In the genomic region with DNA sequence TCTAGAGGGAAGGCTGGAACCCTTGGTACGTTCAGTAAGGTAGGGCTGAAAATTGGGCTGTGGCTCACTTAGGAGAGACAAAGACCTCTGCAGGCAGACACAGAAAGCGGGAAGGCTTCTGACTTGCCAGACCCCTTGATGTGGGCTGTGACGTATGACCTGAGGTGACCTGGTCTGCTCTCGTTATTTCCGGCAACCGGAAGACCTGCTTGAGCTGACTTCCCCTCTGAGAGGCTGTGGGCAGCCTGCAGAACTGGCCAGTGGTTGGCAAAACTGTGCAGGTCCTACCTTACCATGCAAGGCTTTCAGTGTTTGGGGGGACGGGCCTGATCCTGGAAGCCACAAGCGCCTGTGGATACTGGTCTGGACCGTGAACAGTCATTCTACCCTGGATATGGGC, we compare ENCODE assay signal across 10 mouse cellular contexts. TPM values are rescaled to one million over a fixed set of nuclear protein-coding genes. Genes with fewer than 3 reads are reported as not detected.
DNase-seq lines count a peak whose midpoint lies in the region; ATAC-seq and TF ChIP-seq lines count a peak whose summit lies in the region.
"Had no signal": no experiment of that assay in that cellular context is flagged by ENCODE, and none has a peak within 500 bp of the region (broad histone marks: within the 10 kb centered on the region; RNA-seq: fewer than 3 reads in every experiment).

No protein-coding gene starts in this region.

- WGBS in lung, adult 2 months: 53% methylated on average over 9 of the region's 9 CpGs
- WGBS in lung, embryonic 15.5 days: 61% methylated on average over 9 of the region's 9 CpGs
- 66% methylated on average over 9 of the region's 9 CpGs for WGBS in stomach, embryonic 16.5 days

- no peak overlapping the region for H3K4me3 ChIP-seq in lung, adult 2 months (replicated peaks; ENCODE audit: extremely low read depth, low read depth, low read length)
- H3K4me3 ChIP-seq in lung, embryonic 15.5 days: no peak overlapping the region
- H3K4me3 ChIP-seq in stomach, embryonic 16.5 days (replicated peaks; ENCODE audit: low read length): no peak overlapping the region
- H3K4me3 ChIP-seq: embryonic facial prominence, embryonic 13.5 days; hindbrain, embryonic 13.5 days had no signal

- H3K4me2 ChIP-seq in lung, embryonic 15.5 days: no peak overlapping the region
- H3K4me2 ChIP-seq in stomach, embryonic 16.5 days (ENCODE audit: low read depth, low read length): no peak overlapping the region
- H3K4me2 ChIP-seq: embryonic facial prominence, embryonic 13.5 days; hindbrain, embryonic 13.5 days had no signal

- H3K27me3 ChIP-seq in lung, embryonic 15.5 days: no peaks in the 10 kb centered on the region
- H3K27me3 ChIP-seq in stomach, embryonic 16.5 days (ENCODE audit: control insufficient read depth, insufficient read depth, low read length): no peaks in the 10 kb centered on the region
- H3K27me3 ChIP-seq: embryonic facial prominence, embryonic 13.5 days; hindbrain, embryonic 13.5 days had no signal

- DNase-seq in adrenal gland, postnatal 36 days: peak; percentile 25 to 40
- DNase-seq in adrenal gland, adult 18-20 months (ENCODE audit: low spot score in 2 of 2): no peak
- peak; percentile 60 to 66 for DNase-seq in lung, adult 18-20 months
- DNase-seq in lung, adult 2 months: no peak
- DNase-seq in cerebellum, adult 8-10 months: no peak
- DNase-seq in cerebellum, postnatal 4 days (ENCODE audit: low spot score in 2 of 2): no peak

- no peak for TF ChIP-seq CTCF in lung, adult 2 months (IDR thresholded peaks at IDR 0.05; ENCODE audit: insufficient read depth, low read length)

- no peak for TF ChIP-seq POLR2A in lung, adult 2 months (IDR thresholded peaks at IDR 0.05; ENCODE audit: borderline replicate concordance, extremely low read depth, low read depth, low read length)

- H3K9ac ChIP-seq in lung, embryonic 15.5 days: no peak overlapping the region
- H3K9ac ChIP-seq in stomach, embryonic 16.5 days (ENCODE audit: low read length): no peak overlapping the region
- H3K9ac ChIP-seq: embryonic facial prominence, embryonic 13.5 days; hindbrain, embryonic 13.5 days had no signal

- ATAC-seq in lung, embryonic 15.5 days (ENCODE audit: borderline replicate concordance, extremely low read depth, low FRiP score, low TSS enrichment): no peak
- peak; percentile 5; the same call in 1 of the 2 replicates for ATAC-seq in stomach, embryonic 16.5 days (ENCODE audit: insufficient read depth, low FRiP score)

- no peaks in the 10 kb centered on the region for H3K36me3 ChIP-seq in lung, embryonic 15.5 days
- H3K36me3 ChIP-seq in stomach, embryonic 16.5 days (ENCODE audit: control insufficient read depth, insufficient read depth, low read length): no peaks in the 10 kb centered on the region
- H3K36me3 ChIP-seq: embryonic facial prominence, embryonic 13.5 days; hindbrain, embryonic 13.5 days had no signal

- H3K27ac ChIP-seq in lung, embryonic 15.5 days: peak overlapping the region; percentile 49
- H3K27ac ChIP-seq in stomach, embryonic 16.5 days (ENCODE audit: low read length): peak overlapping the region; percentile 6; the same call in 1 of the 2 replicates
- H3K27ac ChIP-seq: embryonic facial prominence, embryonic 13.5 days; hindbrain, embryonic 13.5 days had no signal

- no peaks in the 10 kb centered on the region for H3K9me3 ChIP-seq in lung, embryonic 15.5 days
- no peaks in the 10 kb centered on the region for H3K9me3 ChIP-seq in stomach, embryonic 16.5 days (replicated peaks; ENCODE audit: control insufficient read depth, low read length)
- H3K9me3 ChIP-seq: embryonic facial prominence, embryonic 13.5 days; hindbrain, embryonic 13.5 days had no signal

- H3K4me1 ChIP-seq in lung, adult 2 months (ENCODE audit: control insufficient read depth, insufficient read depth, low read length): peaks cover 40% of the 10 kb centered on the region
- peaks cover 67% of the 10 kb centered on the region for H3K4me1 ChIP-seq in lung, embryonic 15.5 days
- peaks cover 45% of the 10 kb centered on the region for H3K4me1 ChIP-seq in stomach, embryonic 16.5 days (ENCODE audit: control insufficient read depth, insufficient read depth, low read length)

RNA-seq across cellular contexts. Expression of a gene that starts 19.5 kb away (rescaled TPM):
- total RNA-seq in adrenal gland, postnatal 36 days (2021): 10 to 100 TPM in 1 of 2 experiments, 1 to 10 TPM in 1; 8.6 to 15.8 TPM
- 10 to 100 TPM; 16.4 to 20.7 TPM for total RNA-seq in adrenal gland, adult 18-20 months (2021)
- 40.9 and 41.5 TPM in 2 replicates for polyA plus RNA-seq in lung, adult 2 months (2012; rRNA removed)
- polyA plus RNA-seq in lung, embryonic 15.5 days (2015; fragmentation: Nextera tagmentation; extraction: Ambion mirVana): 12.7 and 14.2 TPM in 2 replicates
- polyA plus RNA-seq in stomach, embryonic 16.5 days (2015; fragmentation: Nextera tagmentation; extraction: Ambion mirVana): 8.5 and 9.3 TPM in 2 replicates

Comparison
In these comparisons a context has a peak if more than half of its experiments do, and no peak if none do; other contexts are left out.
1. DNase-seq: peak in adrenal gland, postnatal 36 days (2 of 2) and lung, adult 18-20 months (2 of 2); none in adrenal gland, adult 18-20 months (0 of 2), lung, adult 2 months (single experiment), cerebellum, adult 8-10 months (single experiment) and cerebellum, postnatal 4 days (0 of 2).